Mouse (Mus musculus): ENCODE measurements at regions not wholly inside any gene's neighbourhood (a gene's known extent, or its start where the extent isn't known, plus 50 kb on each side); places are given as distances from the start of the nearest gene placed in this dataset.
A peak's percentile ranks its signal among the peaks of the same experiment; 100 is the strongest.

DNA sequence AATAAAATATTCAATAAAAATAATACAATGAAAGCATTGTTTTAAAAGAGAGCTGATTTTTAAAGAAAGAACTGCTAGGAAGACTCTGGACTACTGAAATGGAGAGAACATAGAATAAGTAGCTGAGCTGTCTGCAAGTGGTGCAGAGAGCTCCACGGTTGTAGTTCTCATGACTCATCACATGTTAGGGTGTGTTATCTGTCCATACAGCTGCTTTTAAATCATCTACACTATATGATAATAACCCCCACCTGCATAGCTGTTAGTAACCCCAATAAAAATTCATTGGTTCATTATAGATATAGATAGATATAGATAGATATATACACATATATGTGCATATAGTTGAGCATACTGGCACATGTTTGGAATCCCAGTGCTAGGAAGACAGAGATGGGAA is 52.4 kb upstream of the Wdr44 start:
- Histone ChIP-seq H3K9ac (ENCODE audit: control insufficient read depth, low read depth, low read length, poor library complexity, severe bottlenecking) (no peak overlapping the region), H3K79me2 (ENCODE audit: control insufficient read depth, insufficient read depth, low read length, poor library complexity) (no peaks in the 10 kb centered on the region), H3K36me3 (ENCODE audit: control insufficient read depth in 1 of 2, insufficient read depth in 2 of 2, low read length in 2 of 2) (peaks cover 0 to 2% of the 10 kb centered on the region in 2 experiments; a peak in 1 of 4 replicates), H3K27ac (ENCODE audit: control insufficient read depth, low read depth, low read length) (no peak overlapping the region), H3K4me1 (ENCODE audit: control insufficient read depth in 1 of 2, insufficient read depth in 2 of 2, low read length in 2 of 2) (0 out of 4 replicates have a peak, but pooled peaks cover 0 to 2% of the 10 kb centered on the region in 2 experiments), H3K4me3 (ENCODE audit: control insufficient read depth in 1 of 2, insufficient read depth in 1 of 2, low read depth in 2 of 2, low read length in 2 of 2) (no peak overlapping the region), H3K27me3 (ENCODE audit: control insufficient read depth in 1 of 2, insufficient read depth in 2 of 2, low read length in 2 of 2) (no peaks in the 10 kb centered on the region), H3K9me3 (replicated peaks; ENCODE audit: insufficient read depth, low read length) (no peaks in the 10 kb centered on the region)
- TF ChIP-seq GATA1 (IDR thresholded peaks at IDR 0.05; ENCODE audit: low read depth, low read length) (peak; percentile 34; the same call in 1 of the 2 replicates), ETS1 (IDR thresholded peaks at IDR 0.05; ENCODE audit: low read depth, low read length) (peak; percentile 82), ELF1 (IDR thresholded peaks at IDR 0.05; ENCODE audit: low read depth, low read length) (no peak), EP300 (IDR thresholded peaks at IDR 0.05; ENCODE audit: low read depth in 1 of 2, low read length in 2 of 2) (peak; percentile 35 to 65), TCF12 (IDR thresholded peaks at IDR 0.05; ENCODE audit: low read depth, low read length) (peak; percentile 74; the same call in 1 of the 2 replicates), ZMIZ1 (IDR thresholded peaks at IDR 0.05; ENCODE audit: low read depth, low read length) (no peak), ZNF384 (IDR thresholded peaks at IDR 0.05; ENCODE audit: low read depth, low read length) (no peak)
- DNase-seq (ENCODE audit: low read depth, low spot score) = peak; percentile 29

Data from MEL (cell line).